Mouse (Mus musculus): Measurements from ENCODE around the gene T2. TPM values are rescaled to one million over a fixed set of nuclear protein-coding genes. Genes with fewer than 3 reads are reported as not detected.

T2 gene
- polyA plus RNA-seq, 1 experiment from 2014 or later: 0.26 TPM

DNA sequence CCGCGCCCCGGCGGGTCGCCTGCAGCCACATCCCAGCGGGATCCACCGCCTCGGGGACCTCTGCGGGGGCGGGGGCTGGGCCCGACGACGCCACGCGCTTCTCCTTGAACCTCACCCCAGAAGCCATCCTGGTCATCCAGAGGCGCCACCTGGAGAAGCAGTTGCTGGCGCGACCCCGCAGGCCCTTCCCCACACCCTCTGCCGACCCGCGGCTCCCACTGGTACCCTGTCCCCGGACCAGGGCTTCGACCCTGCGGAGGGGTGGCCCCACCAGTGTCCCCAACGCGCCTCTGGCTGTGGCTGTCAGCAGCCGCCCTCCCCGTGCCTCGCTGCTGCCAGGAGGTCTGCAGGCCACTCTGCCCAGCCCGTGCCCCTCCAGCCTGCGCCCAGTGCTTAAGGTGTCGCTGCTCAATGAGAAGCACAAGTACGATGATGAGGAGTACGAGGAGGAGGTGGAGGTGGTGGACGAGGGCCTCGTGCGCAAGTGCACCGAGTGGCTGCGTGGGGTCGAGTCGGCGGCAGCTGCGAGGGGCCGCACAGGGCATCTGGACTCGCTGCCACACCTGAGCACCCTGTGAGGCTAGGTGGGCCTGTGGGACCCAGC, 14.3 kb upstream of the T2 start:
- WGBS: 12% methylated on average over 46 of the region's 46 CpGs
- peak overlapping the region; percentile 53 for H3K4me3 ChIP-seq
- peak; percentile 27; the same call in 1 of the 2 replicates for ATAC-seq (ENCODE audit: borderline replicate concordance, extremely low read depth, low FRiP score, low TSS enrichment)
- peaks cover 29% of the 10 kb centered on the region for H3K4me1 ChIP-seq
- H3K27me3 ChIP-seq: peaks cover 44% of the 10 kb centered on the region
- peak overlapping the region; percentile 99 for H3K4me2 ChIP-seq
- no peaks in the 10 kb centered on the region for H3K9me3 ChIP-seq
- no peak overlapping the region for H3K27ac ChIP-seq
- H3K36me3 ChIP-seq: no peaks in the 10 kb centered on the region
- peak overlapping the region; percentile 42 for H3K9ac ChIP-seq

DNA sequence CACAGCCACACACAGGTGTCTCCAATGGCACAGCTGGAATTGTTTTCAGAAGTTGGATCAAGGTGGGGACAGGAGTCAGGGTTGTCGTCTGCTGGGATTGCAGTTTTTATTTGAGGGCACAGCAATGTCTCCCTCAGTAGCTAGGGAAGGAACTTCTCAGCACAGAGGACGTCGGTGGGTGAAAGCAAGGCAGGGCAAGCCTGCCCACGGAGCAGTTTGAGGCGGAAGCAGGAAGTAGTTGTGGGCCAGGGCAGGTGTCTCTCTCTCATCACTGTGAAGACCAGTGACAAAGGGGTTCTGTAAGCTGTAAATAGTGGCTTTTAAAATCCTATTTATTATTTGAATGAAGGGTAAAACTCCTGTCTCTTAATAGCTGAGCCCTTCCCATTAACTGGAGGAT, 13.1 kb upstream of the T2 start:
- Histone ChIP-seq H3K9ac (no peak overlapping the region), H3K4me1 (peaks cover 29% of the 10 kb centered on the region), H3K36me3 (no peaks in the 10 kb centered on the region), H3K9me3 (no peaks in the 10 kb centered on the region), H3K4me2 (0 out of 2 replicates have a peak overlapping the region, but pooled peaks have one; percentile 2), H3K4me3 (no peak overlapping the region), H3K27me3 (peaks cover 44% of the 10 kb centered on the region), H3K27ac (no peak overlapping the region)
- ATAC-seq (ENCODE audit: borderline replicate concordance, extremely low read depth, low FRiP score, low TSS enrichment): no peak
- 33% methylated on average over 5 of the region's 5 CpGs for WGBS

DNA sequence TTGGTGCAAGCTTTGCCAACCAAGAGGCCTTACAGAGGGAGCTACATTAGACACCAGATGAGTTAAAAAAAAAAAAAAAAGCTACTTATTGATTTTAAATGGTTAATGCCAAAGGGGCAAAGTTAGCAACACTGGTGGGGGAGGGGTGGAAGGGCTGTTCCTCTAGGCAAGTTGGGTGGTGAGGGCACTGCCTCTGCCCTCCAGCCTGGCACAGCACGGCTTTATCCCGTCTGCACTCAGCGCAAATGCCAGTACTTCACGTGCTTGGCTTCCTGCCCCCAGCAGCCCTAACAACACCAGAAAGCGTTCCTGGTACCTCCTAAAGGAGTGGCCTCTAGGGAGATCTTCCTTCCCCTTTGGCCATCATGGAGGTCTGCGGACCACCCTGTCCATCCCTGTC, 12.4 kb upstream of the T2 start:
- no peak for ATAC-seq (ENCODE audit: borderline replicate concordance, extremely low read depth, low FRiP score, low TSS enrichment)
- H3K9ac ChIP-seq: no peak overlapping the region
- peaks cover 29% of the 10 kb centered on the region for H3K4me1 ChIP-seq
- H3K27me3 ChIP-seq: peaks cover 44% of the 10 kb centered on the region
- H3K4me2 ChIP-seq: no peak overlapping the region
- H3K4me3 ChIP-seq: no peak overlapping the region
- H3K36me3 ChIP-seq: no peaks in the 10 kb centered on the region
- no peak overlapping the region for H3K27ac ChIP-seq
- 67% methylated on average over 6 of the region's 6 CpGs for WGBS
- H3K9me3 ChIP-seq: no peaks in the 10 kb centered on the region

DNA sequence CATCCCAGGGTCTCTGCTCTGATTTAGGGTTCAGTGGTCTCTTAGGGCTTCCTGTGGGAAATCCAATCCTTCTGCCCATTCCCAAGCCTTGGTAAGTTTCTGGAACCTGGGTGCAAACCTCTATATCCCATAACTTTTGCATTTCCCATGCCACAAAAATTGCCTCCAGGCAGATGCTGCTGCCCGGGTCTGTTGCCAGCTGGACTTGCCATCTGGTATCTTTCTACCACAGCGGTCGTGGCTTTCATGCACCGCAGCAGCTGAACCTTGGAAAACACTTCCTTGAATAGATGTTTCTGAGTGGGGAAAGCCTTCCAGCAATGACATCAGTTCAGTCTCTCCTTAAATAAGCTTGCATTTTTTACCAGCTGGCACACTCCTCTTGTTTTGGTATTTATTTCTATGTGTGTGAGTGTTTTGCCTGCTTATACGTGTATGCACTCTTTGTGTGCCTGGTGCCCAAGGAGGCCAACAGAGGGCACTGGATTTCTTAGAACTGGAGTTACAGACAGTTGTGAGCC, 8.0 kb upstream of the T2 start:
- no peak for ATAC-seq (ENCODE audit: borderline replicate concordance, extremely low read depth, low FRiP score, low TSS enrichment)
- 85% methylated on average over 5 of the region's 5 CpGs for WGBS
- Histone ChIP-seq H3K9me3 (no peaks in the 10 kb centered on the region), H3K27me3 (peaks cover 1% of the 10 kb centered on the region; the same call in 1 of the 2 replicates), H3K9ac (no peak overlapping the region), H3K36me3 (no peaks in the 10 kb centered on the region), H3K27ac (no peak overlapping the region), H3K4me3 (no peak overlapping the region), H3K4me2 (no peak overlapping the region), H3K4me1 (peaks cover 3% of the 10 kb centered on the region; the same call in 1 of the 2 replicates)

DNA sequence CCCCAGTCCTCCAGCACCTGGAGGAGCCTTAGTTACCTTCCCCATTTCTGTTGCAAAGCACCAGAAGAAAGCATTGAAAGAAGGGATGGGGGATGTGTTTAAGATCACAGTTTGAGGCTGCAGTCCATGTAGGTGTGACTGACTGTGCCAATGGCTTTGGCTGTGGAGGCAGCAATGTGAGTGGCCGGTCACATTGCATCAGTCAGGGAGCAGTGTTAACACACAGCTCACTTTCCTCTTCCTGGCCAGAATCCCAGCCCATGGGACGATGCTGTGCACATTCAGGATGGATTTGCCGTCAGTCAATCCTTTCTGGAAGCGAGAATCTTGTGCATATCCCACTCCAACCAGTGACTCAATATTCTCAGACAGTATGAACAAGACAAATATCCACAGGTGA, 6.9 kb upstream of the T2 start:
- Histone ChIP-seq H3K27me3 (no peaks in the 10 kb centered on the region), H3K27ac (no peak overlapping the region), H3K9me3 (no peaks in the 10 kb centered on the region), H3K4me2 (no peak overlapping the region), H3K4me3 (no peak overlapping the region), H3K4me1 (no peaks in the 10 kb centered on the region), H3K36me3 (no peaks in the 10 kb centered on the region), H3K9ac (no peak overlapping the region)
- no peak for ATAC-seq (ENCODE audit: borderline replicate concordance, extremely low read depth, low FRiP score, low TSS enrichment)
- WGBS: 84% methylated on average over 4 of the region's 4 CpGs

DNA sequence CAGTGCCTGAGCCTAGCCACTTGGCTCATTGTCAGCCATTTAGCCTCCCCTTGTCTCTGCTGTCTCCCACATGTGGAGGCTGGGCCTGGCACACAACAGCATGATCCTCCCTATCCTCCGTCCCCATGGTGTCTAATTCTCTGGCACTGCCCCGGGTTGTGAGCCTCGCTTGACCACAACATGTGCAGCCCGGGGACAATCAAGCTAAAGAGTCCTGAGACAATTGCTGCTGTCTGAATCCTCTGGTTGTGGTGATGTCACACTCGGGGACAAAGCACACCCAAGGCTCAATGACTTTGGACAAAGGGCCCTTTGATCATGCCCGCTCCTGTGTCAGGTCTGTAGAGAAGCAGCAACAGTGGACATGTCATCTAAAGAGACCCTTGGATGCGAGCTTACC, 4.7 kb upstream of the T2 start:
- ATAC-seq (ENCODE audit: borderline replicate concordance, extremely low read depth, low FRiP score, low TSS enrichment): no peak
- WGBS: 80% methylated on average over 7 of the region's 7 CpGs
- Histone ChIP-seq H3K9me3 (no peaks in the 10 kb centered on the region), H3K4me2 (no peak overlapping the region), H3K36me3 (no peaks in the 10 kb centered on the region), H3K27me3 (no peaks in the 10 kb centered on the region), H3K27ac (no peak overlapping the region), H3K9ac (no peak overlapping the region), H3K4me3 (no peak overlapping the region), H3K4me1 (no peaks in the 10 kb centered on the region)

DNA sequence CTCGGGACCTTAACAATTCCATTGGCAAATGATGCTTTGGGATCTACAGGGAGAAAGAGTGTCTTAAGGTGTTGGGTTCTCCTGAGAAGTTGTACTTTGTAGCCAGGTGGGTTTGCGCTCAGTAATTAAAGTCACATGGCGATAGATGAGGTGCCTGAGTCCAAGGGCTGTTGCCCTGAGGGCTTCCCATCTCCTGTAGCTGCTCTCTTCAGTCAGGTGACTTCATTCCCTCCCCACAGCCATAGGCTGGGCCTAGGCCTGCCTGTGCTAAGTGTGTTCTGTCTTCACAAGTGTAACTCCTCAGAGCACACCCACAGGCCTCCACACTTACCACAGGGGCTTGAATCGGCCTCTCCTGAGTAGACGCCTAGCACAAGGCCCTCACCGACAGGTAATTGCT, 1.7 kb downstream of the T2 start:
- no peak for ATAC-seq (ENCODE audit: borderline replicate concordance, extremely low read depth, low FRiP score, low TSS enrichment)
- Histone ChIP-seq H3K27me3 (no peaks in the 10 kb centered on the region), H3K4me2 (no peak overlapping the region), H3K4me3 (no peak overlapping the region), H3K9me3 (no peaks in the 10 kb centered on the region), H3K36me3 (no peaks in the 10 kb centered on the region), H3K4me1 (no peaks in the 10 kb centered on the region), H3K9ac (no peak overlapping the region), H3K27ac (no peak overlapping the region)
- 83% methylated on average over 6 of the region's 6 CpGs for WGBS

DNA sequence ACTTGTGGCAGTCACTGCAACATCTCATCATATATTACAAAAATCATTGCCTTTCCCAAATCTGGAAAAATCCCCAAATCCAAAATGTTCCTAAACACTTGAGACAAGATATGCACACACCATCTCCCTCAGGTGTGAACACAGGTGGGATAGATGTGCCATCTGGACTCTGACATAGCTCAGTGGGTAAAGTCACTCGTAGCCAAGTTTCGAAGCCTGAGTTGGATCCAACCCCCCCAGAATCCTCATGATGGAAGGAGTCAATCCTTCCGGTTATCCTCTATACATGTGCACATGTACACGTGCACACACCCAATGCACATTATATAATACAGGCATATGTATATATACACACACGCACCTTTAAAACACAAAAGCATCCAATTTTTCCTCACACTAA, 5.1 kb downstream of the T2 start:
- no peak overlapping the region for H3K4me3 ChIP-seq
- H3K9ac ChIP-seq: no peak overlapping the region
- no peak overlapping the region for H3K4me2 ChIP-seq
- no peaks in the 10 kb centered on the region for H3K4me1 ChIP-seq
- ATAC-seq (ENCODE audit: borderline replicate concordance, extremely low read depth, low FRiP score, low TSS enrichment): no peak
- H3K27ac ChIP-seq: no peak overlapping the region
- no peaks in the 10 kb centered on the region for H3K9me3 ChIP-seq
- WGBS: 91% methylated on average over 5 of the region's 5 CpGs
- H3K27me3 ChIP-seq: no peaks in the 10 kb centered on the region
- H3K36me3 ChIP-seq: no peaks in the 10 kb centered on the region

DNA sequence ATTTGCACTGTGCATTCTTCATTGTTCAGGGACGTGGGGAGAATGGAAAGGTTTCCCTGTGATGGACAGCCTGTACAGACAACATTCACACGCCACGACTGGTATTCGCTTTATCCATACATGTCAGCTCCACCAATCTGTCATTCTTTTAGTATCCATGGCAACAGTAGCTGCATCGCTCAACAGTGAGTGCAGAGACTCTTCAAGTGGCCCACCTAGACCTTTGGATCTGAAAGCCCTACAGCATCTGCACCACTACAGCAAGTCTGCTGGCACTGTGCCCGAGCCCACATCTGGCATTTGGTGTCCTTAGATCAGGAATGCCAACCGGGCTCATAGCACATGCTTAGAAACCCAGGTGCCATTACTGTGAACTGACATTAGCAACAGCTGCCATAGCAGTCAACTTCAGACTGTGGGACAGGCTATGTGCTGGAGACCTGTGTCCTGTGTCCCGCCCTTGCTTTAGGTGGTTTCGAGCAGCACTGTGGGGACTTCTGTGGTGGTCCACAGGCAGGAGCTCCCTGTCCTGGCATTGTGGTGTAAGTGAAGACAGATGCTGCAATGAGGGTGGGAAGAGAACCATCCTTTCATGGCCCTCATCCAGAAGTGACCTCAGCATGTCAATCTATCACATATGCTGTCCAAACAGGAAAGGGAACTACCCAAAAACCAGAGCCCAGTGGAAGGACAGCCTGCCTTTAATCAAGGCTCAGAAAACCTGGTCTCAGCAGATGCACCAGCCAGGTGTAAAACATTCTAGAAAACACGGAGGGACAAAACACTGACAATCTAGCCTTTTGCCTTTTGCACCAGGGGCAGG, 5.7 kb downstream of the T2 start:
- no peak overlapping the region for H3K9ac ChIP-seq
- no peaks in the 10 kb centered on the region for H3K27me3 ChIP-seq
- ATAC-seq (ENCODE audit: borderline replicate concordance, extremely low read depth, low FRiP score, low TSS enrichment): no peak
- no peak overlapping the region for H3K27ac ChIP-seq
- no peak overlapping the region for H3K4me2 ChIP-seq
- WGBS: 61% methylated on average over 10 of the region's 10 CpGs
- no peaks in the 10 kb centered on the region for H3K9me3 ChIP-seq
- H3K4me3 ChIP-seq: no peak overlapping the region
- no peaks in the 10 kb centered on the region for H3K36me3 ChIP-seq
- H3K4me1 ChIP-seq: no peaks in the 10 kb centered on the region

DNA sequence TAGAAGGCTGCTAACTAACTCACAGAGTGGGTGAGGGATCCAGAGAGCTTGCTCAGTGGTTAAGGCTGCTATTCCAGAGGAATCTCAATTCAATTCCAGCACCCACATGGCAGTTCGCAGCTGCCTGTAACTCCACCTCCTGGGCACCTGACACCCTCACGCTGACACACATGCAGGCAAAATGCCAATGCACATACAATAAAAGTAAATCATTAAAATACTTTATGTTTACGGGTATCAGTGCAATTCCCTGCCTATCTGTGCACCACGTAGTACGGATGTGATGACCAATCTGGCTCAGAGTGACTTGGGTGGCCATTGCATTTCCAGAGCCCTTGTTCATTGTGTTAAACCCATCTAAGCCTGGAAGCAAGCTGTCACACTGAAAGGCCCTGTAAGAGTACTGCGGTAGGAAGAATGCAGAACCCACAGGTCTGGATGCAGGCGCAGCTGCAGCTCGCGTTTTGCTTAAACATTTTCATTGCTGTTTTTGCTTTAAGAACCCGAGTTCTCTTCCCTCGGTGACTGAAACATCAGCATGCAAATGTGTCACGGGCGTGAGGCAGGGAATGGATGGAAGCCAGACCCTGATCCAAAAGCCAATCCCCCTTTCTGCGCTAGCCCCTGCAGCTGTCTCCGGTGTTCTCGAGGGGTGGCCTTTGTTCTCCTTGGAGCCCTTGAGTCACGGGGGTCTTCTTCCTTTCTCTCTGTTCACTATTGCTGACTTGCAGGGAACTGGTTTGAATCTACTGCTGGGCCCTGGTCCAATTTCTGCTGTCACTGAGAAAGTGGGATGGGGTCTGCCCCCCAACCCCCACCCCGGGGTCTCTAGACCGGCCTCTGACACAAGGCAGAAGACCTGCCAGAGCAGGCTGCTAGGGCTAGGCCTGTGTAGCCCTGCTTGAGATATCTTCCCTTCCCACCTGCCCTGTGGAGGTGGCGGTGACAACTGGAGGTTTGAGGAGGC, 12.0 kb downstream of the T2 start:
- no peak overlapping the region for H3K27ac ChIP-seq
- no peak overlapping the region for H3K4me2 ChIP-seq
- no peak for ATAC-seq (ENCODE audit: borderline replicate concordance, extremely low read depth, low FRiP score, low TSS enrichment)

DNA sequence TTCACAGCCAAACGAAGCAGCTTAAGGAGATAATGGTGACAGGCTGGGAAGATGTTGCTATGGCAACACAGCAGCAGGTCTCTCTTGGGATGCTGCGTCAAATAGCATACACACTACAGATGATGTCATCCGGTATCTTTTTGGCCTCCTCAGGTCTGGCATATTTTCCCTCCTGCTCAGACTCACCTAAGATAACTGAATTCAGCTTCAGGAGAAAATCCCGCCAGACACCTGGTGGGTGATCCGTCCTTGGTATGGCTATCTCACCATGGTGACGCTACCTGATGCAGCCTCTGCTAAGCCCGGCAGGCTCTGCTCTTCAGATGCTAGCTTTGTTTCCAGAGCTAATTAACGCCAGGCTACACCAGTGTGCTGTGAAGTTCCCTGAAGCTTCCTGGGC, 12.8 kb downstream of the T2 start:
- 28% methylated on average over 8 of the region's 8 CpGs for WGBS
- no peak overlapping the region for H3K4me2 ChIP-seq
- H3K4me1 ChIP-seq: peaks cover 19% of the 10 kb centered on the region
- no peak for ATAC-seq (ENCODE audit: borderline replicate concordance, extremely low read depth, low FRiP score, low TSS enrichment)
- H3K9me3 ChIP-seq: no peaks in the 10 kb centered on the region
- no peaks in the 10 kb centered on the region for H3K27me3 ChIP-seq
- H3K27ac ChIP-seq: no peak overlapping the region
- H3K9ac ChIP-seq: no peak overlapping the region
- no peaks in the 10 kb centered on the region for H3K36me3 ChIP-seq
- H3K4me3 ChIP-seq: no peak overlapping the region

More for the DNA sequence above, 12.0 kb downstream of the T2 start:
- WGBS: 32% methylated on average over 20 of the region's 20 CpGs
- Histone ChIP-seq H3K36me3 (no peaks in the 10 kb centered on the region), H3K9ac (no peak overlapping the region), H3K9me3 (no peaks in the 10 kb centered on the region), H3K4me3 (no peak overlapping the region), H3K4me1 (peaks cover 19% of the 10 kb centered on the region), H3K27me3 (no peaks in the 10 kb centered on the region)
